Mouse (Mus musculus) adrenal gland, adult 18-20 months (tissue): ENCODE data around the gene Tmem234. TPM values are rescaled to one million over a fixed set of nuclear protein-coding genes. Genes with fewer than 3 reads are reported as not detected.
"Not testable (repeated sequence)": the region's sequence is repeated elsewhere in the genome, so short reads cannot be mapped to it uniquely, and the experiment has no call there.

Source experiments
- DNase-seq, 2 experiments: peaks; one replicate each; pipeline ENCODE4 v3.0.0; 2021 to 2022; ENCODE audit warnings: low spot score in 2 of 2
- long read RNA-seq, 2 experiments: library from polyadenylated mRNA; stranded (forward); transcript quantifications; one replicate each; pipeline ENCODE4 v2.0.0; 2021
- total RNA-seq, 2 experiments: library from RNA; stranded (reverse); gene quantifications; 1 replicate in 1 of 2; 2 replicates in 1 of 2; pipeline ENCODE4 v1.2.3; 2021

Tmem234 gene
- total RNA-seq = 100 to 1,000 TPM in 1 of 2 experiments, 10 to 100 TPM in 1; 84.9 to 105 TPM
- long read RNA-seq, experiment 1, transcript Tmem234-212 (6 exons, 680 nt) = minor isoform, 6 of 71 reads
- long read RNA-seq, experiment 1, transcript Tmem234-201 (5 exons, 1,437 nt) = major isoform, 21 of 71 reads
- long read RNA-seq, experiment 1, transcript Tmem234-210 (5 exons, 1,519 nt) = minor isoform, 13 of 71 reads
- long read RNA-seq, experiment 1, partial matches to known transcripts = 6 of 71 reads
- long read RNA-seq, experiment 1, other reads (novel, unspliced or antisense) = 17 of 71 reads
- long read RNA-seq, experiment 2, transcript Tmem234-220 (4 exons, 652 nt) = minor isoform, 12 of 162 reads
- long read RNA-seq, experiment 2, transcript Tmem234-201 (5 exons, 1,437 nt) = major isoform, 51 of 162 reads
- long read RNA-seq, experiment 2, transcript Tmem234-210 (5 exons, 1,519 nt) = minor isoform, 23 of 162 reads
- long read RNA-seq, experiment 2, transcript Tmem234-218 (4 exons, 1,124 nt) = minor isoform, 11 of 162 reads
- long read RNA-seq, experiment 2, partial matches to known transcripts = 18 of 162 reads
- long read RNA-seq, experiment 2, other reads (novel, unspliced or antisense) = 37 of 162 reads

GRCm38 (mm10) chr4:129600233-129601158, at the start of gene Tmem234, which contains the start of gene Eif3i:
Gene Tmem234 (plus strand): TSS chr4:129600668.
Gene Eif3i (minus strand): TSS chr4:129600648.
- DNase-seq = peak; percentile 73 to 75

- not testable (repeated sequence) for DNase-seq
Observed at GRCm38 (mm10) chr4:129554512-129554911, 46.0 kb upstream of the Tmem234 start.

GRCm38 (mm10) chr4:129555421-129555861, 45.0 kb upstream of the Tmem234 start:
- peak; percentile 65 to 68 for DNase-seq

- peak in 1 of 2 experiments; percentile 31 for DNase-seq
Observed at GRCm38 (mm10) chr4:129555862-129556531, 44.5 kb upstream of the Tmem234 start.

GRCm38 (mm10) chr4:129556532-129557223, 43.8 kb upstream of the Tmem234 start:
- peak; percentile 90 to 93 for DNase-seq

GRCm38 (mm10) chr4:129557256-129557808, 43.1 kb upstream of the Tmem234 start:
- no peak for DNase-seq

GRCm38 (mm10) chr4:129558321-129558955, 42.0 kb upstream of the Tmem234 start:
- no peak for DNase-seq

- DNase-seq = no peak
Observed at GRCm38 (mm10) chr4:129561184-129561583, 39.3 kb upstream of the Tmem234 start.

GRCm38 (mm10) chr4:129563718-129564117, 36.8 kb upstream of the Tmem234 start:
- DNase-seq = no peak

GRCm38 (mm10) chr4:129565139-129565538, 35.3 kb upstream of the Tmem234 start:
- no peak for DNase-seq

- DNase-seq = no peak
Observed at GRCm38 (mm10) chr4:129568366-129568765, 32.1 kb upstream of the Tmem234 start.

- DNase-seq = no peak
Observed at GRCm38 (mm10) chr4:129570028-129570427, 30.4 kb upstream of the Tmem234 start.

GRCm38 (mm10) chr4:129571551-129572084, 28.9 kb upstream of the Tmem234 start:
- DNase-seq = no peak

- no peak for DNase-seq
Observed at GRCm38 (mm10) chr4:129572236-129573092, 28.0 kb upstream of the Tmem234 start.

GRCm38 (mm10) chr4:129573093-129573370, 27.4 kb upstream of the Tmem234 start:
- DNase-seq = no peak

- DNase-seq = no peak
Observed at GRCm38 (mm10) chr4:129573430-129573829, 27.0 kb upstream of the Tmem234 start, which contains the start of gene Lck. Gene Lck (minus strand): TSS chr4:129573641.

GRCm38 (mm10) chr4:129575171-129575844, 25.2 kb upstream of the Tmem234 start:
- DNase-seq = no peak
